Mouse (Mus musculus): ENCODE data around the gene Mdm2. TPM values are rescaled to one million over a fixed set of nuclear protein-coding genes. Genes with fewer than 3 reads are reported as not detected.
A peak's percentile ranks its signal among the peaks of the same experiment; 100 is the strongest.
"Not testable (repeated sequence)": the region's sequence is repeated elsewhere in the genome, so short reads cannot be mapped to it uniquely, and the experiment has no call there.

The Mdm2 gene
- 10 to 100 TPM; 58.7 to 65.5 TPM for total RNA-seq (2021)
- long read RNA-seq, experiment 1, transcript Mdm2-201 (12 exons, 3,099 nt): major isoform, 23 of 52 reads
- long read RNA-seq, experiment 1, partial matches to known transcripts: 14 of 52 reads
- long read RNA-seq, experiment 1, other reads (novel, unspliced or antisense): 14 of 52 reads
- long read RNA-seq, experiment 2, transcript Mdm2-201 (12 exons, 3,099 nt): major isoform, 23 of 56 reads
- long read RNA-seq, experiment 2, partial matches to known transcripts: 13 of 56 reads
- long read RNA-seq, experiment 2, other reads (novel, unspliced or antisense): 17 of 56 reads

- DNase-seq (ENCODE audit: extremely low spot score in 1 of 2, low spot score in 2 of 2): peak; percentile 96 to 98
- intact Hi-C loops (cut with DNase I): loop anchor here (2.0 kb wide), 1 partner anchor 34 kb away; no protein-coding TSS in a partner anchor
- Histone ChIP-seq H3K4me3 (peak within 1 kb of the TSS; percentile 100), H3K27ac (peak within 1 kb of the TSS; percentile 100)
- peak; percentile 90 for TF ChIP-seq CTCF (IDR thresholded peaks at IDR 0.05)
These were observed at the start of gene Mdm2 for GRCm38 (mm10) chr10:117710604-117711141. Gene Mdm2, minus strand, starts transcription at chr10:117710758.

- no peak overlapping the region for H3K4me3 ChIP-seq
- intact Hi-C loops (cut with DNase I): no loop called here
- DNase-seq (ENCODE audit: extremely low spot score in 1 of 2, low spot score in 2 of 2): no peak
- no peak overlapping the region for H3K27ac ChIP-seq
- TF ChIP-seq CTCF (IDR thresholded peaks at IDR 0.05): no peak
These were observed 49.5 kb upstream of the Mdm2 start for GRCm38 (mm10) chr10:117759844-117760630.

GRCm38 (mm10) chr10:117758749-117759727, 48.5 kb upstream of the Mdm2 start:
- Histone ChIP-seq H3K4me3 (no peak overlapping the region), H3K27ac (no peak overlapping the region)
- intact Hi-C loops (cut with DNase I): no loop called here
- TF ChIP-seq CTCF (IDR thresholded peaks at IDR 0.05): no peak
- no peak for DNase-seq (ENCODE audit: extremely low spot score in 1 of 2, low spot score in 2 of 2)

DNA sequence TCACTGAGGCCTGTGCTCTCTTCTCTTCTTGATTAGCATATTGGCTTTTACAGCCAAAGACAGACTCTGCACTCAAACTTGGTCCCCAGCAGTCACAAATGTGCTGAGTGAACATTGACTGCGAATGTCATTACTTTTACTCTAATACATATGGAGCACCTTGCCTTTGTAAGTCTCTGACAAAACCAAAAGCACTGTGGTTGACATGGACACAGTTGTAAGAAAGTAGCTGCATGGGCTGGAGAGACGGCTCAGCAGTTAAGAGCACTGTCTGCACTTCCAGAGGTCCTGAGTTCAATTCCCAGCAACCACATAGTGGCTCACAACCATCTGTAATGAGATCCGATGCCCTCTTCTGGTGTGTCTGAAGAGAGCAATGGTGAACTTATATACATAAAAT, 47.8 kb upstream of the Mdm2 start:
- intact Hi-C loops (cut with DNase I); DNase-seq (ENCODE audit: extremely low spot score in 1 of 2, low spot score in 2 of 2); H3K27ac ChIP-seq; H3K4me3 ChIP-seq: not testable (repeated sequence)

DNA sequence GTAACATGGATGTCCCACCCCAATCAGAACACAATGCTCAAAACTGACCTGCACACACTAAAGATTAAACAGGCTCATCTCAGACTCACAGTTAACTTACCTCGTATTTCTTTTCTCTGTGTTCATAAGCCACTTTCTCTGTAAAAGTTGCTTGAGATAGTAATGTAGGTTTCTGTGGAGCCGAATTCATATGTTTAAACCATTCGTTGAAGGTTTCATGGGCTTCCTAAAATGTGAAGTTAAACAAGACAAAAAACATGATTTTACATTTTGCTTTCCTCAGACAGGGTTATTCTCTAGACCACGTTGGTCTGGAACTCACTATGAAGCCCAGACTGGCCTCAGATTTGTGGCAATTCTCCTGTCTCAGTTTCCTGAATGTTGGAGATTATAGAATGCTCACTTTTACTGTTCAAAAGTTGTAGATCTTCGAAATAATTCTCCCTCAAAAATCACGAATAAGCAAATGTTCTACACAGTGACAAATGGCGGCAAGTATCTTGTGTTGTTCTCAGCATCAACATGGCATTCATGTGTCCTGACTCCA, 47.3 kb upstream of the Mdm2 start:
- Histone ChIP-seq H3K4me3 (no peak overlapping the region), H3K27ac (no peak overlapping the region)
- intact Hi-C loops (cut with DNase I): no loop called here
- no peak for DNase-seq (ENCODE audit: extremely low spot score in 1 of 2, low spot score in 2 of 2)
- no peak for TF ChIP-seq CTCF (IDR thresholded peaks at IDR 0.05)

GRCm38 (mm10) chr10:117757259-117757658, 46.7 kb upstream of the Mdm2 start:
- no peak for TF ChIP-seq CTCF (IDR thresholded peaks at IDR 0.05)

GRCm38 (mm10) chr10:117756784-117757183, 46.2 kb upstream of the Mdm2 start:
- no peak for TF ChIP-seq CTCF (IDR thresholded peaks at IDR 0.05)
- intact Hi-C loops (cut with DNase I): no loop called here
- Histone ChIP-seq H3K27ac (no peak overlapping the region), H3K4me3 (no peak overlapping the region)
- no peak for DNase-seq (ENCODE audit: extremely low spot score in 1 of 2, low spot score in 2 of 2)

More at GRCm38 (mm10) chr10:117757259-117757658, 46.7 kb upstream of the Mdm2 start:
- no peak for DNase-seq (ENCODE audit: extremely low spot score in 1 of 2, low spot score in 2 of 2)
- Histone ChIP-seq H3K27ac (no peak overlapping the region), H3K4me3 (no peak overlapping the region)
- intact Hi-C loops (cut with DNase I): no loop called here

- H3K4me3 ChIP-seq: no peak overlapping the region
- H3K27ac ChIP-seq: no peak overlapping the region
- intact Hi-C loops (cut with DNase I): no loop called here
- no peak for TF ChIP-seq CTCF (IDR thresholded peaks at IDR 0.05)
- no peak for DNase-seq (ENCODE audit: extremely low spot score in 1 of 2, low spot score in 2 of 2)
These were observed 45.4 kb upstream of the Mdm2 start for GRCm38 (mm10) chr10:117755799-117756467.

- no peak for DNase-seq (ENCODE audit: extremely low spot score in 1 of 2, low spot score in 2 of 2)
- Histone ChIP-seq H3K4me3 (no peak overlapping the region), H3K27ac (no peak overlapping the region)
- intact Hi-C loops (cut with DNase I): no loop called here
- no peak for TF ChIP-seq CTCF (IDR thresholded peaks at IDR 0.05)
These were observed 44.7 kb upstream of the Mdm2 start for GRCm38 (mm10) chr10:117755086-117755798.

DNA sequence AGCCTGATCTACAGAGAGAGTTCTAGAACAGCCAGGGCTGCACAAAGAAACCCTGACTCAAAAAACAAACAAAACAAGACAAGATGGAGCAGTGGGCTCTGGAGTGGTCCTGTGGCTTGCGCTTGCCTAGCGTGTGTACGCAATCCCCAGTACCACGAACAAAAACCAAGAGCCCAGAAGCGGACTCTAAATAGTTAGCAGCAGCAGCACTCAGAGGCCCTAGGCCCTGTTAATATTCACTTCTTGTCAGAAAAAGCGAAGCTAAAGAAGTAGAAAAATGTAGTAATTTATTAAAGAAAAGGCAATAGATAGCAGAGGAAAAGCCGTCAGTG, 44.0 kb upstream of the Mdm2 start:
- intact Hi-C loops (cut with DNase I): no loop called here

More for the DNA sequence above, 44.0 kb upstream of the Mdm2 start:
- no peak overlapping the region for H3K27ac ChIP-seq
- DNase-seq (ENCODE audit: extremely low spot score in 1 of 2, low spot score in 2 of 2): no peak
- no peak overlapping the region for H3K4me3 ChIP-seq
- TF ChIP-seq CTCF (IDR thresholded peaks at IDR 0.05): no peak
